Mouse (Mus musculus) embryonic facial prominence, embryonic 13.5 days (tissue): Measurements from ENCODE around the gene Nme6. TPM values are rescaled to one million over a fixed set of nuclear protein-coding genes. Genes with fewer than 3 reads are reported as not detected.
A peak's percentile ranks its signal among the peaks of the same experiment; 100 is the strongest.
"Not testable (repeated sequence)": the region's sequence is repeated elsewhere in the genome, so short reads cannot be mapped to it uniquely, and the experiment has no call there.

Experiments
- ATAC-seq: fragments of 200-750 bp; cut with Nextera tagmentation; 2 replicates; pipeline ENCODE4 v1.8.0; 2017; ENCODE audit warnings: low read depth; ENCODE audit not compliant: insufficient number of reproducible peaks, insufficient read depth, low FRiP score, low TSS enrichment
- H3K27ac ChIP-seq: fragments of 300-500 bp; sonication (generic); 2 replicates; pipeline ENCODE4 v1.5.1; 2015; ENCODE audit warnings: moderate library complexity, mild to moderate bottlenecking, inconsistent platforms
- H3K27me3 ChIP-seq: fragments of 300-500 bp; sonication (generic); 2 replicates; pipeline ENCODE4 v1.6.1; 2015; ENCODE audit warnings: mild to moderate bottlenecking, inconsistent platforms
- H3K36me3 ChIP-seq: fragments of 300-500 bp; sonication (generic); 2 replicates; pipeline ENCODE4 v1.6.1; 2015; ENCODE audit warnings: mild to moderate bottlenecking, inconsistent platforms
- H3K4me1 ChIP-seq: fragments of 300-500 bp; sonication (generic); 2 replicates; pipeline ENCODE4 v1.6.1; 2015; ENCODE audit warnings: inconsistent platforms
- H3K4me2 ChIP-seq: fragments of 300-500 bp; sonication (generic); 2 replicates; pipeline ENCODE4 v1.6.1; 2015; ENCODE audit warnings: moderate library complexity, mild to moderate bottlenecking, inconsistent platforms
- H3K4me3 ChIP-seq: fragments of 300-500 bp; sonication (generic); 2 replicates; pipeline ENCODE4 v1.5.1; 2015; ENCODE audit warnings: mild to moderate bottlenecking, inconsistent platforms
- H3K9ac ChIP-seq: fragments of 300-500 bp; sonication (generic); 2 replicates; pipeline ENCODE4 v1.6.1; 2015; ENCODE audit warnings: mild to moderate bottlenecking, inconsistent platforms
- H3K9me3 ChIP-seq: fragments of 300-500 bp; sonication (generic); 2 replicates; pipeline ENCODE4 v1.6.1; 2016; ENCODE audit warnings: inconsistent platforms
- WGBS: fragments of 180-500 bp; shearing (Covaris S2); methylation state at CpG from one replicate; pipeline ENCODE4 v1.1.7; 2015; ENCODE audit warnings: mixed read lengths; 5-methylcytosine and 5-hydroxymethylcytosine counted together
- polyA plus RNA-seq: library from polyadenylated mRNA; unstranded; fragments of >200 nt; fragmentation: Nextera tagmentation; extraction: Ambion mirVana; gene quantifications from 2 replicates; pipeline ENCODE4 v1.2.1, GENCODE M21; 2015

The Nme6 gene
- 64.9 and 70.9 TPM in 2 replicates for polyA plus RNA-seq

DNA sequence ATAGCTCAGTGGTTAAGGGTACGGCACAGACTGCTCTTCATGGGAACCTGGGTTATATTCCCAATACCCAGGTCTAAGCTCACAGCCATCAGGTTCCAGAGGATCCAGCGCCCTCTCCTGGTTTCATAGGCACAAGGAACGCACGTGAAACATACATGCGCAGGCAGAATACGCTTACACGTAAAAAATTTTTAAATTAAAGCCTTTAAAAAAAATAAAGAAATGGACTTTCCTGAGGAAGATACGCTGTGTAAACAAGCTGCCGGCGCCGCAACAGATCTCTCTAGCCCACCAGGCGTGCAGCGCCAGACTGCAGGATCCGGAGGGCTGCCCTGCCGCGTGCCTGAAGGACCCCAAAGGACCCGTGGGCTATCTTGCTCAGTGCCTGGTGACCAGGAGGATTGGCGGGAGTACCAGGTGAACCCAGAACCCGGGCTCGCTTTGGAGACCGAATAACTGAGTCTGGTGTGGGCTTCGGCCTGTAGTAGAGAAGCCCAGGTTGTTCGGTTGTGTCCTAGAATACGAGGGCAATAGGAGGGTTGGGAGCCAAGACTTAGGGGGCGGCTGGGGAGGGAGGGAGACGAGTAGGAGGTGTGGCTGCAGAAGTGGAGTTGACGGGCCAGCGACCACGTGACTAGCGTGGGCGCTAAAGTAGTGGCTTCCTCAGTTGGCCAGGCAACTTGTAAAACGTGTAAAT, at the start of gene Nme6:
TSS of gene Nme6 (plus strand) at position 359 of the 697 bp plus-strand sequence.
- Histone ChIP-seq H3K9me3 (no peaks in the 10 kb centered on the region), H3K4me2 (peak within 1 kb of the TSS; percentile 91), H3K4me1 (peaks cover 10% of the 10 kb centered on the region; the same call in 1 of the 2 replicates), H3K36me3 (peaks cover 29% of the 10 kb centered on the region), H3K4me3 (peak within 1 kb of the TSS; percentile 59), H3K27me3 (no peaks in the 10 kb centered on the region), H3K9ac (peak within 1 kb of the TSS; percentile 80), H3K27ac (peak within 1 kb of the TSS; percentile 88)
- under 1% methylated on average over 32 of the region's 32 CpGs for WGBS
- ATAC-seq = peak; percentile 96

DNA sequence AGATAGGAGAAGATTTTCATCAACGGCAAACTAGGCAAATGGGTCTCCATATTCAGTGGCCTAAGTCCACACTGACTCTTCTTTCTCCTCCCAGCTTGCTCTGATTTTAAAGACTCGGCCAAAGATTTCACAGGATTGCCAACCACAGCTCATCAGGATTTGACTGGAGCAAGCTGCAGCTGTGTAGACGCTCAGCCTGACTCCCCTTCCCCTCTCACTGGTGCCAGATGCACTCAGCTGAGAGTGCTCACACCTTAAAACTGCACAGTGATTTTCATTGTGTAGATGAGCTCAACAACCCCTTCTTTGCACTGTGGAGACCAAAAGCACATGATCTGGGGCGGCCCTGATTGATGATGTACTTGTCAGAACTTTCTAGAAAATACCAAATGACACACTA, 42.0 kb upstream of the Nme6 start, which contains the start of gene Fbxw27:
TSS of gene Fbxw27 (minus strand) at position 101 of the 400 bp plus-strand sequence.
- WGBS = 82% methylated on average over 4 of the region's 4 CpGs
- H3K4me3 ChIP-seq, H3K4me1 ChIP-seq, ATAC-seq, H3K27ac ChIP-seq, H3K4me2 ChIP-seq, H3K9me3 ChIP-seq, H3K27me3 ChIP-seq, H3K36me3 ChIP-seq, H3K9ac ChIP-seq: not testable (repeated sequence)

DNA sequence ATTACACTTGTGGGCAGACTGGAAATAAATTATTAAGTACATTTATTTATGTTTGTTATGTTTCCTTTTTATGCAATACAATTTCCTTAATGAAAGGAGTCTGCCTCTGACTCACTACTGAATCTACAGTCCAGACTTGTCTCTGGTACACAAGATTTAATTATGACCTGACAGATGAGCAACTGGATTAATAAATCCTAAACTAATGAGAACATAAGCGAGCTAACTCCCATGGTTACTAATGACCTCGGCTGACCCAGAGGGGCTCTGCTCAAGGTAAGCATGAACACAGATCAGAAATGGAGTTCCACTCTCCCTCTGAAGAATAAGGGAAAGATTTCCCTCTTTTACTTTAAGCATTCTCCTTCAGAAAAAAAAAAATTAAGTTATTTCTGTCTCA, 37.3 kb upstream of the Nme6 start:
- no peak overlapping the region for H3K27ac ChIP-seq
- H3K36me3 ChIP-seq = no peaks in the 10 kb centered on the region
- H3K9ac ChIP-seq = no peak overlapping the region
- no peak overlapping the region for H3K4me3 ChIP-seq
- H3K4me2 ChIP-seq = no peak overlapping the region
- 81% methylated on average over 2 of the region's 2 CpGs for WGBS
- no peak for ATAC-seq
- H3K4me1 ChIP-seq = no peaks in the 10 kb centered on the region
- H3K9me3 ChIP-seq = no peaks in the 10 kb centered on the region
- H3K27me3 ChIP-seq = no peaks in the 10 kb centered on the region

DNA sequence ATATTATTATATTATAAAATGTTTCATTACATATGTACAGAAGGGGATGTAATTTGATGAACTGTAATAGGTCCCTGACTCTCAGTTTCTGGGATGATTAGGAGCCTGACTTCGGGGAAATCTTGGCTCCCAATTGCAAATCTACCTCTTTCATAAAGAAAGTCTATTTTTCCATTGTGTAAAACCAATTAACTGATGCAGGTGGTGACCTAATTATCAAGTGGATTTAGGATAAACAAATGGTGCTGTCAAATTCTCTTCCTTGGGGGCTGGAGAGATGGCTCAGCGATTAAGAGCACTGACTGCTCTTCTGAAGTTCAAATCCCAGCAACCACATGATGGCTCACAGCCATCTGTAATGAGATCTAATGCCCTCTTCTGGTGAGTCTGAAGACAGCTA, 36.7 kb upstream of the Nme6 start:
- Histone ChIP-seq H3K27ac (no peak overlapping the region), H3K4me3 (no peak overlapping the region), H3K27me3 (no peaks in the 10 kb centered on the region), H3K4me1 (no peaks in the 10 kb centered on the region), H3K36me3 (no peaks in the 10 kb centered on the region), H3K9me3 (no peaks in the 10 kb centered on the region), H3K9ac (no peak overlapping the region), H3K4me2 (no peak overlapping the region)
- ATAC-seq = no peak
- WGBS = 76% methylated on average over 2 of the region's 2 CpGs

DNA sequence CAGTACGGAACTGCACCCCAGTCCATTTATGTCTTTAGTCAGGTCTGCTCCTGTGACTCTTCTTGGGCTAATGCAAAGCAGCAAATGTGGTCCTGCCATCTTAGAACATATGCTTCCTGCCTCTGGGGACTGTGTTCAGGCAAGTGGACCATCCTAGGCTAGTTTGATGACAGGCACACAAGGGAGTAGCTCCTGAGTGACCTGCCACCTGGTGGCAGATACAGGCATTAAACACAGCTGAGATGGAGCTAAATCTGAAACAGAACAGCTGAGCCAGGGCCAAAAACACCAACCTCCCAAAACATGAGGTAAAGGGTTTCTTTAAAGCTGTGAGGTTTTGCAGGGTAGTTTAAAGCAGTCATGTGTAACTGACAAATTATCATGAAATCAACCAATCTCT, 34.5 kb upstream of the Nme6 start:
- H3K36me3 ChIP-seq = no peaks in the 10 kb centered on the region
- ATAC-seq = no peak
- no peak overlapping the region for H3K27ac ChIP-seq
- no peak overlapping the region for H3K4me2 ChIP-seq
- H3K9me3 ChIP-seq = no peaks in the 10 kb centered on the region
- H3K9ac ChIP-seq = no peak overlapping the region
- no peaks in the 10 kb centered on the region for H3K27me3 ChIP-seq
- 94% methylated on average over 1 of the region's 1 CpGs for WGBS
- no peak overlapping the region for H3K4me3 ChIP-seq
- no peaks in the 10 kb centered on the region for H3K4me1 ChIP-seq

DNA sequence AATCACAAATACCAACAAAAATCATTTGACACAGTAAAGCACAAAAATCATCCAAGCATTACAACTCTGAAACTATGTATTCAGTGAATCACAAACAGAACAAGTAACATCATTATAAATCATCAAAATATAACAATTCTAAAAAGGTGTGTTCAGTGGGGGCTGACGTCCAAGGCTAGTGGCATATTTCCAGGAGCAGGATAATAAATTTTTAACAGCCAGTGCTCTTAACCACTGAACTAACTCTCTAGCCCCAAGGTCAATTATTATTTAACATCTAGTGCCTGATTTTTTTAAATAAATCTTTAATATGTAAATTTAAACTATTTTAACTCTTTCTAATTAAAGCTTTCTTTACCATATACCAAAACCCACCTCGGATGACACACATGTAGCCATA, 27.0 kb upstream of the Nme6 start:
- not testable (repeated sequence) for H3K4me2 ChIP-seq, H3K27ac ChIP-seq, H3K9ac ChIP-seq, H3K4me3 ChIP-seq, H3K9me3 ChIP-seq, H3K36me3 ChIP-seq, ATAC-seq, H3K27me3 ChIP-seq, H3K4me1 ChIP-seq
- WGBS = 87% methylated on average over 2 of the region's 2 CpGs

DNA sequence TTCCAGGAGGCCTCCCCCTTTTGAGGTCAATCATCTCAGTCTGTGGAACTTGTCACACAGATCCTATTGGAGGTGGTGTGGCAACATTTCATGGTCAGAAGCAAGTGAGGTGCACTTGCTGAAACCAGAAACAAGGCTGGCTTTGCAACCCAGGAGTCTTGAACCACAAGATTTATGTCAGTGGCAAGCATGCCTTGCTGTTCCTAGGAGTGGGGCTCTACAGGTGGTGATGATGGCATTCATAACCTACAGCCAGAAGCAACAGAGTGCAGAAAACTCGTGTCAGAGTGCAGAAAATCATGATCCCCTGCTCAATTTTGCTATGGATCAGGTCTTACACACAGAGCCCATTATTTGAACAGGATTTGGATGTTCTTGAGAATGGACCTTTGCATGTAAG, 26.3 kb upstream of the Nme6 start:
- Histone ChIP-seq H3K4me2 (no peak overlapping the region), H3K4me3 (no peak overlapping the region), H3K36me3 (no peaks in the 10 kb centered on the region), H3K9ac (no peak overlapping the region), H3K4me1 (no peaks in the 10 kb centered on the region), H3K27ac (no peak overlapping the region), H3K9me3 (no peaks in the 10 kb centered on the region), H3K27me3 (no peaks in the 10 kb centered on the region)
- 36% methylated on average over 1 of the region's 1 CpGs for WGBS
- ATAC-seq = no peak

DNA sequence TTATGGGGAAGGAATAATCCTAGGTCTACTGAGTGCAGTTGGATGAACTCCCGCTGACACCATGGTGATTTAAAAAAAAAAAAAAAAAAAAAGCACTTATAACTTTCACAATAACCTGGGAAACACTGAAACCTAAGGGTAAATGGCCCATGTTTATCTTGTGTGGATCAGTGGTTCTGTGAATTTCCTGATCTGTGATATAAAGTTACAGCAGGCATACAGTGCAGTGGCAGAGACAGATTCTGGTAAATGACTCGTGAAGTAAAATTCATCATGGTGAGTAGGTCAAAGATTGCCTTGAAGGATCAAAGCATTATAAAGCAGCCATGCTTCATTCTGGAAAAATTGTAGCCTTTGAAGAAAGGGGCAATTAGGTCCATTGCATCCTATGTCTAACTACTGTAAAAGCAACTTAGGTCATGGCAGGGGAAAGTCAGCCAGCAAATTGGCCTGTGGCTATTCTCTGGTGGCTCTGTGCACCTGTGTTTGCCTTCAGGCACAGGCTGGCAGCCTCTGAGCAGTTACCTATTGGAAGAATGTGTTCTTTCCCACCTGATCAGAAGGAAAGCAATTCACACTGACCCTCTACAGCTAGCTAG, 25.8 kb upstream of the Nme6 start:
- Histone ChIP-seq H3K27ac (no peak overlapping the region), H3K4me1 (no peaks in the 10 kb centered on the region), H3K4me2 (no peak overlapping the region), H3K4me3 (no peak overlapping the region), H3K9me3 (no peaks in the 10 kb centered on the region), H3K36me3 (no peaks in the 10 kb centered on the region), H3K9ac (no peak overlapping the region), H3K27me3 (no peaks in the 10 kb centered on the region)
- WGBS = 70% methylated on average over 2 of the region's 2 CpGs
- no peak for ATAC-seq

DNA sequence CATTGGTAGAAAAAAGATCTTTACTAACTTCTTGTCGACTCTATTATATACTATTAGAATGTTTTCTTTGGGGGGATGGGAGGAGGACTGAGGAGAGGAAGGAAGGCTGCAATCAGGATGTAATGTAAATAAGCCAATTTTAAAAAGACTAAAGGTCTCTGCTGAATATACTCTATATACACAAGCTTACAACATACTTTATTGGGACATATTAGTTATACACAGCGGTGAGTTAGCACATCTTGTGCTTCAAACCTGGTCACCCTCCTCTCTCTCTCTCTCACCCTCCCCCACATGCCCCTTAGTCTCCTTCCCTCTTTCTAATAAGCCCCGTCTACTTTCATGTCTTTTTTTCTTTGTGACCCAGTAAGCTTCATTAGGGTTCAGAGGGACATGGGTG, 24.7 kb upstream of the Nme6 start:
- 48% methylated on average over 3 of the region's 3 CpGs for WGBS
- Histone ChIP-seq H3K27me3 (no peaks in the 10 kb centered on the region), H3K36me3 (no peaks in the 10 kb centered on the region), H3K27ac (no peak overlapping the region), H3K4me3 (no peak overlapping the region), H3K4me1 (no peaks in the 10 kb centered on the region), H3K4me2 (no peak overlapping the region), H3K9me3 (no peaks in the 10 kb centered on the region), H3K9ac (no peak overlapping the region)
- no peak for ATAC-seq

DNA sequence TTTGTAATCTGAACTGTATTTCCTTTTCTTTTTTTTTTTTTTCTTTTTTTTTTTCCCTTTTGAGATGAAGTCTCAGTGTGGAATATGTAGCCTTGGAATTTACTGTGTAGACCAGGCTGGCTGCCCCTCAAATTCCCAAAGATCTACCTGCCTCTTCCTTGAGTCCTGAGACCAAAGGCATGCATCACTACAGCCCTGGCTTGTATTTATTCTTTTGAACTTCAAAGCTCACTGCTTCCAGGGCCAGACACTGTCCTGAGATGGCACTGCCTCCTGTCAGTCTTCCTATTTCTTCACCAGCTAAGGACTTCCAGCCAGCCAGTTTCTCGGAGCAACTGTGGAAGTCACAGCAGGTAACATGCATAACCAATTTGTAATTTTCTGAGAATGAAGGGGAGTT, 20.6 kb upstream of the Nme6 start, which contains the start of gene Spink8:
TSS of gene Spink8 (plus strand) at position 301 of the 400 bp plus-strand sequence.
- H3K36me3 ChIP-seq = no peaks in the 10 kb centered on the region
- no peaks in the 10 kb centered on the region for H3K9me3 ChIP-seq
- WGBS = 29% methylated on average over 1 of the region's 1 CpGs
- no peaks in the 10 kb centered on the region for H3K4me1 ChIP-seq
- H3K27ac ChIP-seq = no peak within 1 kb of the TSS
- no peak within 1 kb of the TSS for H3K4me3 ChIP-seq
- no peak within 1 kb of the TSS for H3K9ac ChIP-seq
- no peaks in the 10 kb centered on the region for H3K27me3 ChIP-seq
- H3K4me2 ChIP-seq = no peak within 1 kb of the TSS
- ATAC-seq = no peak

DNA sequence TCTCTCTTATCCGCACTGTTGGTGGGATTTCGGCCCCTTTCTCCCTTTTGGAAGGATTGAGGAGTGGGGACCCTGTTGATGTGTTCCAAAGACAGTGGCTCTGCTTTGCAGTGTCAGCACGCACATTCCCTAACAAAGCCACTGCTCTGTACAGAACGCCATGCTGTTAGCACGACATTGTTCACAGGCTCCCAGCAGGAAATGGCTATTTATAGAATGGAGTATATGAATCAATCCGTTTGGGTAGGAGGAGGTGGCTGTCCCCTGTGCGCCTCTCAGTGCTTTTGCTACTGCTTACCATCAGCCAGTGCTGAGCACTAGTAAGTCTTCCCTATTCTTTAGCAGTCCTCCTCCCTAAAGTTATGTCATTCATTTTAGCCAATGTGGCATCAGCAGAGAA, 19.1 kb upstream of the Nme6 start:
- Histone ChIP-seq H3K27me3 (no peaks in the 10 kb centered on the region), H3K4me3 (no peak overlapping the region), H3K9me3 (no peaks in the 10 kb centered on the region), H3K9ac (no peak overlapping the region), H3K36me3 (no peaks in the 10 kb centered on the region), H3K4me1 (no peaks in the 10 kb centered on the region), H3K4me2 (no peak overlapping the region), H3K27ac (no peak overlapping the region)
- no peak for ATAC-seq
- WGBS = 57% methylated on average over 7 of the region's 7 CpGs

DNA sequence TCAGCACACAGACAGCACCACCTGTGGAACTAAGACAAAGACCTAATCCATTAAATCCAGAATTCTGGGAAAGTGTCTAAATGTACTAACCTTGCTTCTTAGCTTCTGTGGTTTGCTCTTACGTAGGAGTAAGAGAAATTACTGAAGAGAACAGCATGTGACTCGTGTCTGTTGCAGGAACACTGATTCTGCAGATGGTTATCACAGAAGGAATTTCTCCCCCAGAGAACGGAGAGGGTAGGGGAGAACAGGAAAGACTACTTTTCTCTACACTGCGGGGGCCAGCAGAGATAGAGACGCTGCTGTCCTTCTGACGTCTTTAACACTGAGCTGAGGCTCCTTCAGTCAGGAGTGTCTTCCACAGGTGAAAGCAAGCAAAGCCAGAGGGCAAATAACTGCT, 16.2 kb upstream of the Nme6 start:
- 53% methylated on average over 6 of the region's 6 CpGs for WGBS
- ATAC-seq = no peak
- Histone ChIP-seq H3K4me3 (no peak overlapping the region), H3K9me3 (no peaks in the 10 kb centered on the region), H3K36me3 (no peaks in the 10 kb centered on the region), H3K9ac (no peak overlapping the region), H3K4me1 (no peaks in the 10 kb centered on the region), H3K27me3 (no peaks in the 10 kb centered on the region), H3K27ac (no peak overlapping the region), H3K4me2 (no peak overlapping the region)
